Mouse (Mus musculus) heart, postnatal 25 days (tissue): ENCODE results near the gene Esyt1. TPM values are rescaled to one million over a fixed set of nuclear protein-coding genes. Genes with fewer than 3 reads are reported as not detected.
"Not testable (repeated sequence)": the region's sequence is repeated elsewhere in the genome, so short reads cannot be mapped to it uniquely, and the experiment has no call there.

Source experiments
- DNase-seq: peaks from one replicate; pipeline ENCODE4 v3.0.0; 2022; ENCODE audit warnings: low spot score
- intact Hi-C: fragments of 180-260 bp; cut with DNase I; formaldehyde crosslinking; loops from one replicate; pipeline ENCODE4 v1.15.1; 2025
- total RNA-seq, 2 experiments: library from RNA; stranded (reverse); gene quantifications; 2 replicates each; pipeline ENCODE4 v1.2.3; 2021

The Esyt1 gene
- 10 to 100 TPM; 16.8 to 19.0 TPM for total RNA-seq

DNA sequence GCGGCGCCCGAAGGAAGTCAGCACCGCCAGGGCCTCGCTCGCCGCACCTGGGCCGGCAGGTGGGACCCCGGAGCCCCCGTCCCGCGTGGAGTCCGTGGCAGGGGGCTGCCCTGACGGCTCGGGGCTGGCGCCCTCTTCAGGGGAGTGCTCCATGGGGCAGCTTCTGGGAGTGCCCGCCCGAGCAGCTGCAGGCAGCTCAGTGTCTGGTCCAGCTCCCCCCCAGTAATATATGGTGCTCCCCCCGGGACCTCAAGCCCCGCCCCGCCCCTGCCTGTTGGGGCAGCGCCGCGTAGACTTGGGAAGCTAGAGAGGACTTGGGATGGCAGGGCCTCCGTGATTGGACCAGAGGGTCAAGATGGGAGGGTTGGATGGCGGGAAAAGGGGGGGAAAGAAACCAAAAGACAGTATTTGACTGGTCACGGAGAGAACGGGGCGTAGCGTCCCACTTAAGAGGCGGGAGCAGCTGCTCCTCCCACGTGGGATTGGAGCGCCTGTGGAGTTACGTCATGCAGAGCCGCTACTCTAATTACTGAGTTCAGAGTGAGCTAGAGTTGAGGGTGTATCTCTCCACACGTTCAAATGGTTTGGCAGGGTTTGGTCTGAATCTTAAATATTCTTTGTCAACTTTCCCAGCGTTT is at the start of gene Esyt1:
Gene Esyt1 (minus strand): TSS at position 201 of the 638 bp plus-strand sequence.
- intact Hi-C loops = loop anchor here (5.0 kb wide), 2 partner anchors 33 to 63 kb away; partner anchors contain the start of gene Myl6
- peak; percentile 95 for DNase-seq

DNA sequence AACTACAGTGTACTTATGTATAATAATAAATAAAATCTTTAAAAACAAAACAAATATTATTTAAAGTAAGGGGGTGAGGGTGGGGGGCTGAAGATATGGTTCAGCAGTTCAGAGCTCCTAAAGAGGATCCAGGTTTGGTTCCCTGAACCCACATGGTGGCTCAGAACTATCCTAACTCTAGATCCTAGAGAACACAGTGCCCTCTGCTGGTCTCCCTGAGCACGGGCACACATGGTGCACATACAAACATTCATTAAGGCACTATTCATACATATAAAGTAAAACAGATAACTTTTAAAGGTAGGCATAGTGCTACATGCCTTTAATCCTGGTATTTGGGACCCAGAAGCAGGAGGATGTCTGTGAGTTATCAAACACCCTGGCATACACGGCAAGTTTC is 49.4 kb upstream of the Esyt1 start:
- DNase-seq = no peak
- intact Hi-C loops = no loop called here

DNA sequence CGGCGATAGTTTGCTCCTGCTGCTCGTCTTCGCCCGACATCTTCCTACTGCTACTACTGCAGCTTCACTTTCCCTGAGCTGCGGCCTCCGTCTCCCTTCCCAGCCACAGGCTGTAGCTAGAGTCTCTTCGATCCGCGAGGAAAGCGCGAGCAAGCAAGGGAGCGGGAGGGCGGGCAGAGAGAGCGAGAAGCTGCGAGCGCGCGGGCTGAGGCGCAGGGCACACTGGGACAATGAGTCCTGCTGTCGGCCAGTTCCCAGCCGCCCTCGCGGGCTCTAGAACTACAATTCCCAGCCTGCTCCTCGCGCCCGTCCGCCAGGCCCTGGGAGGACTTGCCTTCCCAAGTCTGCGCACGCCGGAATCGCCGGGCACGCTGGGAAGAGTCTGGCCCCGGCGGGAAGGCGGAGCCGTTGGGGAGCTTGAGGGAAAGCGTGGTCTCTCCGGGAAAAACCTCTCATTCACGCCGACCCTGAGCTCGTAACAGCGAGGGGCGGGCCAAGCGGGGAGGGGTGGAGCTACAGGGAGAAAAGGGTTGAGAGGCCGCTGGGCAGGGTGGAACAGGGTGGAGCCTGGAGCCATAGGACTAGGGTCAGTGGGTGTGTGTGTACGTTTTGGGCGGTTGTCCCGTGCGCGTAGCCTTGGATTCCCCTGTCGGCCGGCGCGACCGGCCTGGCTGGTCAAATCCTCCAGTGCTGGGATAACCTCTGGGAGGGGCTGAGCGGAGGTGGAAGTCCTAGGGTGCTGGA is 40.3 kb upstream of the Esyt1 start, which contains the start of gene Pa2g4:
Gene Pa2g4 (minus strand): TSS at position 200 of the 744 bp plus-strand sequence.
- peak; percentile 99 for DNase-seq
- intact Hi-C loops = loop anchor here (5.0 kb wide), 1 partner anchor 106 kb away; the partner anchor contains the start of gene Suox

DNA sequence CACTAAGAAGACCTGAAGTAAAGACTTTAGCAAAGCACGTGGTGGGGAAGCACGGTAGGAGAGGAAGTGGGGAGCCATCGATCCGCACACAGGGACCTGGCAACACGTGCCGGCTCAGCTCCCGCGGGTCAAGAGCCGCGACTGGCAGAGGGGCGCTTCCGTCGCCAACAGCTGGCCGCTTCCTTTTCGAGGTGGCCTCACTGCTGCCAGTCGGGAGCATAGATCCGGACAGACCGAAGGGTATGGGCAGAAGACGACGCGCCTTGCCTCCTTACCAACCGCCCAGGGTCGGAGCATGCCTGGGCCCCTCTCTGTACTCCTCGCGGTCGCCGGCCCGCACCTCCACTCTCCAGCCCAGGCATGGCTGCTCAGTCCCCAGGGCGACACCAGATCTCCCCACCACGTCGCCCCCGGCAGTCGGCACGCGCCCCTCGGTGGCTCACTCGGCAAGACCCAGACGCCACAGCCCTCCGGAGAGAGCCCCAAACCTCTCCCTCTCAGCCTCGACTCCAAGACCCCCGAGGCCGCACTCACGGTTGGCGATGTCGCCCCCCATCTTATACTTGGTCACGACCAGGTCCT is 39.6 kb upstream of the Esyt1 start:
- DNase-seq = peak; percentile 23
- intact Hi-C loops = loop anchor here (5.0 kb wide), 1 partner anchor 107 kb away; the partner anchor contains the start of gene Suox

DNA sequence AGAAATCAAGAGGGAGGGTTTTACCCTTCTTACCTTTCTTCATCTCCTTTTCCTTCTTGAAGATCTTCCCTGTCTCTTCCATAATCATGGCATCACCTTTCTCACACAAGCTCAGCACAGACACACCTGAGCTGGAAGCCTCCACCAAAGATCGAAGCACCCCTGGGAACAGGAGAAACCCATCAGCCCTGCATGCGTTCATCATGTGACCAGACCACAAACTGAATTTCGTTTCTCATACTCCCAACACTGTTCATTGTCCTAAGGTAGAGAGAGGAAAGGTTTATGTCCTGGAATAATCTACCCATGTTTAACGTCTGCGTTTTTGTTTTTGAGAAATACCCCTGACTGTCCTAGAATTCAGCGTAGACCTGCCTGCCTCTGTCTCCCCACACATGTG is 37.9 kb upstream of the Esyt1 start:
- DNase-seq = no peak
- intact Hi-C loops = loop anchor here (1.0 kb wide), 1 partner anchor 12 kb away; no protein-coding TSS in a partner anchor

DNA sequence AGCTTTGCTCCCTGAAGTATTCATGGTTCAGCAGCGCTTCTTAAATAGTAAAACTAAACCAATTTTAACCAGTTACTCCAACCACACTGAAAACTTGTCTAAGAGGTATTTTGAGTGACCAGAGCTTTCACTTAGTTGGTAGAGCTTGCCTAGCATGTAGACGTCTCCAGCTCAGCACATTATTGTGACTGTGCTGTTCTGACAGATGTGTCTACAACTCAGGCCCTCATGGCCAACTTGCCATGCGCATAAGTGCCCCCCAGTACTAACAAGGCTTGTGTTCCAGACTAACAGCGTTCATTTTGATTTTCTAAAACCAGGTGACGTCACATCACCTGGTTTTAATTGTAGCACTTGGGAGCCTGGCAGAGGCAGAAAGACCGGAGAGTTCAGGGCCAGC is 31.3 kb upstream of the Esyt1 start:
- DNase-seq = no peak
- intact Hi-C loops = no loop called here

DNA sequence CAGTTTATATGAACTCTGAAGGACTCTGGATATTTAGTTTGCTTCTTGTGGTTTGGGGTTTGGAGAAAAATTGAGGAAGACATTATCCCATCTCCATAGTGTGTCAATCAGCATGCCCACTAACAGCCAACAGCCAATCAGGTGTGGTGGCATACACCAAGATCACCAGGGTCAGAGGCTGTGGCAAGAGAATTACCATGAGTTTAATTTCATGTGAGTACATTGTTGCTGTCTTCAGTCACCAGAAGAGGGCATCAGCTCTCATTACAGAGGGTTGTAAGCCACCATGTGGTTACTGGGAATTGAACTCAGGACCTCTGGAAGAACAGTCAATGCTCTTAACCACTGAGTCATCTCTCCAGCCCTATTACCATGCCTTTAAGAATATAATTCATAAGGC is 30.6 kb upstream of the Esyt1 start:
- no peak for DNase-seq
- intact Hi-C loops = no loop called here

DNA sequence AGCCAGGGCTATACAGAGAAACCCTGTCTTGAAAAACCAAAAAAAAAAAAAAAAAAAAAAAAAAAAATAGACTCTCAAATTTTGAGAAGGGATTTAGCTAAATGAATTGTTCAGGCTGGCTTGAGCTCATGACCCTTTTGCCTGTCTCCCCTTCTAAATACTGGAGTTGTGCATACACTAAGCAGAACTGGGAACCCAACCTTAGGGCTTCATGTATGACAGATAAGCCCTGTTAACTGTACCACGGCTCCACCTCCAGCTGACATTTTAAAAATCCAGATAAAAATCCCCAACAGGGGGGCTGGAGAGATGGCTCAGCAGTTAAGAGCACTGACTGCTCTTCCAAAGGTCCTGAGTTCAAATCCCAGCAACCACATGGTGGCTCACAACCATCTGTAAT is 29.9 kb upstream of the Esyt1 start:
- DNase-seq, intact Hi-C loops: not testable (repeated sequence)

DNA sequence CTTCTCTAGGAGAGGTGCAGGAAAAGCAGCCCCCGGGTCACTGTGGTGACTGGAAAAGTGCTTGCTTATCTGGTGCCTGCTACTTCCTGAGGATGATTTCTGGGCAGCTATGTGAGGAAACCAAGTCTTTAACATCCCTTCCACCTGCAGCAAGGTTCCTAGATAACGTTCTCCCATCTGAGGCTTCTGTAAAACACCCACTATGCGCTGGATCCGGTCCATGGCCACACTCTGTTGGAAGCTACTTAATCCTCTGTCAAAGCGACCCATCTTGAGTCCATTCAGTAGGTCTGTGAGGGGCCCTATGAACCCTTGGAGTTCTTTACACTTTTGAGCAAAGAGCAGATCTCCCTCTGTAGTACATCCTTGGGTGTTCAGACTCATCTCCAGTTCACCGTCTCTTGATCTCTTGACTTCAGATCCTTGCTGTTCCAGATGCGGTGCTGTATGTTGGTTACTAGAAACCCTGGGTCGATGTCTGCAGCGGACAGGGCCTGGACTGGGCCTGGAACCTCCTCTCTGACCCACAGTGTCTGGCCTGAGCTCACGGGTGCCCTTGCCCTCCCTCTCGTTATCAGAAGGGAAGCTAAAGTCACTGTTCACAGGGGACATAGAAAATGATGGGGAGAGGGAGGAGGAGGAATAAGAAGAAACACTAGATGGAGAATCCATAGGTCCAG is 24.6 kb upstream of the Esyt1 start:
- DNase-seq, intact Hi-C loops: not testable (repeated sequence)

DNA sequence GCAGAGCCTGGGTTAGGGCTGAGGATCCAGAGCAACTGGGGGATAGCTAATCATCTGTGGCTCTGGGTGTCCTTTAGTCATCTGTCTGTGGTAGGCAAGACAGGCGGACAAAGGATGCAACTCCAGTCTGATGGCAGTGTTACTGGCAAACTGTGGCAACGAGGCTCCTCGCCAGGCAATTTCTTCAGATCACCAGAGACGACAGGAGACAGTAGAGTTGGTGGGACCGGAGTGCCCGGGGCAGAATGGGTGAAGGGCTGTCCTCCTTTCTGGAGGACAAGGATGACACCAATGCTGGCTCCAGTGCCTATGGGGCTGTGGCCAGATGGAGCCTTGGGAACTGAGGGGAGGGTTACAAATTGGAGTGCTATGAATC is 24.0 kb upstream of the Esyt1 start:
- intact Hi-C loops = loop anchor here (5.0 kb wide), 1 partner anchor 52 kb away; the partner anchor contains the start of gene Myl6b
- not testable (repeated sequence) for DNase-seq

DNA sequence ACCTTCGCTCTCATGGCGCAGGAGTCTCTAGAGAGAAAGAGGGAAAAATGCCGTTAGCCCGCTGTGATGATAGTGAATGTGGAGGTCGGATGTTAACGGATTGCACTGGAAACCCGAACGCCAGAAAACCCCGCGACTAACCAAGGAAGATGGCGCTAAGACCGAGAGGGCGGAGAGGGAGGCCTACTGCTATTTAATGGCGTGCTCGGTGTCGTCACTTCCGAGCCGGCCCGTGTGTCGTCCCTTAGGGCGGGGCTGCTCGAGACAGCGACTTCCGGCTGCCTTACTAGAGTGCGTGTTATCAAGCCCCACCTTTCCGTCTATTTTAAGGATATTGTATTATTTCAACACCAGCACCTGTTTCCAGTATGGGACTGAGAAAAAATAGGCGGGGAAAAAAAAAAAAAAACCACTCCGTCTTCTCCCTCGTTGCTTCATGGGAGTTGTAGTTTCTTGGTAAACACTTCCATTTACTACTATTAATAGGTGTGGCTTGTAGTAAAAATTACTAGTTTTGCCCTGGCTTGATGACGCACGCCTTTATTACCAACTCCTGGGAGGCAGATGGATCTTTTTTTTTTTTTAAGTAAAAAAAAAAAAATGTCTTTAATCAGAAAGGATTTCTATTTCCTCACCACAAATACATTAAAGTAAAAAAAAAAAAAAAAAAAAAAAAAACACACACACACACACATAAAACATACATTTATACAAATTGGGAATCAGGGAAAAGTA is 23.4 kb upstream of the Esyt1 start, which contains the start of gene Rpl41:
Gene Rpl41 (minus strand): TSS at position 359 of the 735 bp plus-strand sequence.
- DNase-seq = peak; percentile 93
- intact Hi-C loops = loop anchor here (5.0 kb wide), 1 partner anchor 52 kb away; the partner anchor contains the start of gene Myl6b

DNA sequence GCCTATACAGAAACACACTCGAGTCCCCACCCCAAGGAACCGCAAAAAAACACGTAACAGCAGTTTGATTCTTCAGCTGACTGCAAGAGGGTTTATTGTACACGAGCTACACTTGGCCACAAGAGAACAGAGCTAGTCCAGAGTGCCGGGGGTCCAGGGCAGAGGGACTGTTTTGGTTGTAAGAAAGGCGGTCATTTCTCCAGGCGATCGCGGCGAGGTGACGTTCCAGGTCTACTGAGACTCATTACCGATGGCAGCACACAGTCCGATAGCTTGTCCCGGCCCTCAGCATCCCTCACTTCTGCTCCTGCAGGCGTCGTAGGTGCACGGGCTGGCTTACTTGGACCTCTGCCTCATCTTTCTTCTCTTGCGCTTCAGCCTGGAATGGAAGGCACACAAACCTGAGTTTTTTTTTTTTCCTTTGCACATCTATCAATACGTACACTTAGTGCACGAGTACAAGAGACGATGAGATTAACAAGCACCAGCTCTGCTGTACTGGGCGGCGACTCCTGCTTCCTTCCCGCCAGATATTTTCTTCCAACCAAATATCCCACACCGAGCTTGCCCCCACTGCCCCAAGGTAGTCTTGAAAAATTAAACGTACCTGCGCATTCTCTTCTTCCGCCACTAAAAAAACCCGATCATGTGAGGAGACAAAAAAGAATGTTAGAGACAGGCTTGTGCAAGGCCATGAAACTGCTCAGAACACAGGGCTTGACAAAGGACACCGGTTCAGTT is 22.6 kb upstream of the Esyt1 start:
- intact Hi-C loops = loop anchor here (5.0 kb wide), 1 partner anchor 51 kb away; the partner anchor contains the start of gene Myl6b

DNA sequence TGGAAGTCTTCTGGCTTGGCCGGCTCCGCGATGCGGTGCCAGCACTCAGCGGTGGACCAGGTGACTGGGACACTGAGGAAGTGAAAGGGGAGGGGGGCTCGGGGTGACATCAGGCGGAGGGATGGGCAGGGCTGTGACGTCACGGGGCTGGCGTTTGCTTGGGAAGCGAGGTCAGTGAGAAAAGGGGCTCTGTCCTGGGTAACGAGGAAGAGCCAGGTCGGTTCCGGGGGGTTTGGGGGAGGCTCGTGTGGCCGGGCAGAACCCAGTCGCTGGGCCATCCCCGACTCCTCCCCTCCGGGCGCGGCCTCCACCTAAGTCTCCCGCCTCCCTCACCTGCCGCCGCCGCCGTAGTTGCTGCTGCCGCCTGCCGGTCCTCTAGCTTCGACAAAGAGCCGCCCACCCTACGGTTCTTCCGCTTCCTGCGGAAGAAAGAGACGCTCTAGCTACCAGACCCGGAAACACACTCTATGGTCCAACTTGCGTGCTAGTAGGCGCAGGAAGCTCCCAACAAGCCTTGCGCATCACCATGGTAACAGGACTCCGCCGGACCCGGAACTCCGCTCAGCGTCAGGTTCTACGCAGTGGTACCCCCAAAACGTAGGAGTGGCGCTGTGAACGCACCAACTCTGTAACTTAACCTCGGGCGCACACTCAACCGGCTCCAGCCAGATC is 21.8 kb upstream of the Esyt1 start, which contains the start of gene Zc3h10:
Gene Zc3h10 (minus strand): TSS at position 414 of the 672 bp plus-strand sequence.
- DNase-seq = peak; percentile 91
- intact Hi-C loops = loop anchor here (5.0 kb wide), 1 partner anchor 50 kb away; the partner anchor contains the start of gene Myl6b

More for the DNA sequence above, 22.6 kb upstream of the Esyt1 start:
- peak; percentile 18 for DNase-seq

DNA sequence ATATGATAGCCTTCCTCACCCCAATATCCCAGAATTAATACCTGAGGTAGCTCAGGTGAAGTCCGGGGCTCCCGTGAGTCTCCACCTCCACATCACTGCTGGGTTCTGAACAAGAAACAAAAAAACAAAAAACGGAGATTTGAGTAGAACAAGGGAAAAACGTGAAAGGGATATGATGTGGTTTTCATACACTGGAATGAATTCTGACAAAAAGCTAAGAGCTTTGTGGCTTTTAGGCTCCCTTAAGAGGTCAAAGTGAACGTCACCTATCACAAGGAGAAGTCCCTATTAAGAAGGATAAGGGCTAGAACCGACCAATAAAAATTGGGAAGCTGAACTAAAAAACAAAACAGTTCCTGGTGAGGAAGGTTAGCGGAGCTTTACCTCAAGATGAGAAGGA is 21.1 kb upstream of the Esyt1 start:
- DNase-seq = no peak
- intact Hi-C loops = loop anchor here (5.0 kb wide), 1 partner anchor 49 kb away; the partner anchor contains the start of gene Myl6b

DNA sequence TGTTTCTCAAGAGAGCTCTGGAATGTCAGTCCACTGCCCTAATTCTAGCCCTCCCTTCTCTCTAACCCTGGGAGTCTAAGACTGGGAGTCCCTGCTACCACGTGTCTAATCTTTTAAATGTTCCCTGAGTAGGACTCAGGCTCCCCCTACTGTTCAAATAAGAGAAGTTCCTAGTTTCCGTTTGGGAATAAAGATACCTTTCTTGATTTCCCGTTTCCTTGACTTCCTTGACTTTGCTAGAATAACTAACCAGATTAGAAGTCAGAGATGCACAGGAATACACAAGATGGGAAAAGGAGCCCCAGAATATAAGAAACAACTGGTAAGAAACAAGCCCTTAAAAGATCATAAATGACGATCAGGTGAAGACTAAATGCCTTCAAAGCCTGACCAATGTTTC is 20.7 kb upstream of the Esyt1 start:
- intact Hi-C loops = loop anchor here (5.0 kb wide), 1 partner anchor 49 kb away; the partner anchor contains the start of gene Myl6b
- DNase-seq = no peak

DNA sequence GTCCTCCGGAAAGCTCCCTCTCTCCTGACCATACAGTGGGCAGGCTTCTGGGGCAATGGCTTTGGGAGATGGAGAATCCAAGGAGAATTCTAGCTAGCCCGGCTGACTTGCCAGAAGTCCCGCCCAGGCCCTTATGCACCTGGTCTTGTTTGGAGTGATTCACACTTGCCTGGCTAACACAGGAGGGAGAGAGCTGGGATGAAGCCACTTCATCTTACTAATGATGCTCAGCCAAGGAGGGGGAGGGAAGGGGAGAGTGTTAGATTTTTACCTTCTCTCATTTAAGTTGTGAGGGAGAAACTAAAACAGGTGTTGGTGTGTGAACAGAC is 19.9 kb upstream of the Esyt1 start:
- DNase-seq = no peak
- intact Hi-C loops = loop anchor here (5.0 kb wide), 1 partner anchor 48 kb away; the partner anchor contains the start of gene Myl6b

DNA sequence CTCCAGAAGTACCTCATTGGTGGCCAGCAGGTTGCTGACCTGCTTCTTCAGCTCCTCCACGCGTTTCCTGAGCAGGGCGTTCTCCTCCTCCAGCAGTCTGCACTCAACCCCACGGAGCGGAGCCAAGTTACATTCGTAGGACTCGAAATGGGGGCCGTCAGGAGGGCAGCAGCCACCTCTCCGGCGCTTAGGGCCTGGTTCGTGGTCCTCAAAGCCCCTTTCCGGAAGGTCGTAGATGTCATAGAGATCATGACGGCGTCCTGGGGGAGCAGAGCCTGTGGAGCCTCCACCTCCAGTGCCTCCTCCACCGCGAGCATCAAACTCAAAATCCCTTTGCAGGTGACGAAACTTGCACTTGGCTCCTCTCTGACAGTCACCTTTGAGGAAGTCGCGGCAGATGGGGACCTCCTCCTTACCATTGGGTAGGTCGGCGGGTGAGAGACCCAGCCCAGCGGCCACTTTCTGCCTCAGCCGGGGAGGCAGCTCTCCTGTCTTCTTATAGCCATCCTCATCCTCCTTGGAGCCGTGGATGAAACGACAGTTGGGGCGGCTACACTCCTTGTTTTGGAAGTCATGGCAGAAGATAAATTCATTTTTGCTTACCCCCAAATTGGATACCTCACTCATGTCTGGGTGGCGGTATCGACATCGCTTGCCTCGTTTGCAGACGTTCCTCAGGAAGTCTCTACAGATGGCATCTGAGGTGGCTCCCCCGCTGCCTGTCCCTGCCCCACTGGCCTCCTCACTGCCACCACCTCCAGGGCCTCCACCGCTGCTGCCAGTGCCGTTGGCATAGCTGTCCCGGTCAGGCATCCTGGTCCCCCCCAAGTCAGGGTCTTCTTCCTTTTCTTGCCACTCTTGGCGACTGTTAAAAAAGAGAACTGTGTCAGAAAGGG is 19.3 kb upstream of the Esyt1 start:
- intact Hi-C loops = loop anchor here (5.0 kb wide), 2 partner anchors 38 to 48 kb away; partner anchors contain the start of gene Myl6b

More for the DNA sequence above, 19.3 kb upstream of the Esyt1 start:
- DNase-seq = no peak
